Mouse (Mus musculus) G1E (cell line): ENCODE results near the gene Erbb2.

ENCODE experiments used
- CTCF ChIP-seq: IDR thresholded peaks from 2 replicates; pipeline ENCODE4 v1.5.1; 2012; ENCODE audit warnings: low read depth, low read length, inconsistent platforms, mixed read lengths
- GATA1 ChIP-seq: IDR thresholded peaks from 2 replicates; pipeline ENCODE4 v1.6.1; 2012; ENCODE audit warnings: borderline replicate concordance, low read length, inconsistent platforms, mixed read lengths
- TAL1 ChIP-seq: conservative IDR thresholded peaks from 2 replicates; pipeline ENCODE4 v1.6.1; 2012; ENCODE audit warnings: low read depth, low read length, inconsistent platforms, mixed read lengths

GRCm38 (mm10) chr11:98479940-98480497, 67.7 kb downstream of the Erbb2 start:
- no peak for TF ChIP-seq CTCF
- no peak for TF ChIP-seq GATA1
- no peak for TF ChIP-seq TAL1
